8 mouse cellular contexts compared by ENCODE assay signal in genomic region chr6:83427968-83428731, GRCm38 (mm10). TPM values are rescaled to one million over a fixed set of nuclear protein-coding genes. Genes with fewer than 3 reads are reported as not detected.
DNase-seq lines count a peak whose midpoint lies in the region; ATAC-seq and TF ChIP-seq lines count a peak whose summit lies in the region.

No protein-coding gene starts in this region.

- ATAC-seq in kidney, embryonic 14.5 days (ENCODE audit: low FRiP score, low TSS enrichment): no peak
- ATAC-seq in forebrain, embryonic 11.5 days (replicated peaks; ENCODE audit: low FRiP score): peak; percentile 14

- H3K4me1 ChIP-seq in kidney, adult 2 months (ENCODE audit: control insufficient read depth, insufficient read depth, low read length): peaks cover 28% of the 10 kb centered on the region
- peaks cover 14% of the 10 kb centered on the region; the same call in 1 of the 2 replicates for H3K4me1 ChIP-seq in kidney, embryonic 14.5 days (ENCODE audit: control insufficient read depth, insufficient read depth, low read length)
- H3K4me1 ChIP-seq in forebrain, embryonic 11.5 days (replicated peaks; ENCODE audit: control insufficient read depth, insufficient read depth, low read length): peaks cover 14% of the 10 kb centered on the region
- H3K4me1 ChIP-seq in hindbrain, embryonic 10.5 days (replicated peaks): peaks cover 64% of the 10 kb centered on the region

- no peak overlapping the region for H3K4me2 ChIP-seq in kidney, embryonic 14.5 days (replicated peaks; ENCODE audit: low read depth, low read length)
- H3K4me2 ChIP-seq in forebrain, embryonic 11.5 days (ENCODE audit: low read depth, low read length, severe bottlenecking): no peak overlapping the region

- no peaks in the 10 kb centered on the region for H3K9me3 ChIP-seq in kidney, embryonic 14.5 days (ENCODE audit: control insufficient read depth, low read length)
- H3K9me3 ChIP-seq in forebrain, embryonic 11.5 days (ENCODE audit: control insufficient read depth, low read length): no peaks in the 10 kb centered on the region
- H3K9me3 ChIP-seq in hindbrain, embryonic 10.5 days: no peaks in the 10 kb centered on the region

- no peak overlapping the region for H3K27ac ChIP-seq in kidney, adult 2 months (ENCODE audit: insufficient read depth, low read depth, low read length)
- H3K27ac ChIP-seq in kidney, embryonic 14.5 days (ENCODE audit: low read depth, low read length): no peak overlapping the region; the same call in 1 of the 2 replicates
- peak overlapping the region; percentile 18; the same call in 1 of the 2 replicates for H3K27ac ChIP-seq in forebrain, embryonic 11.5 days (ENCODE audit: low read depth, low read length)
- peak overlapping the region; percentile 70 for H3K27ac ChIP-seq in hindbrain, embryonic 10.5 days

- no peaks in the 10 kb centered on the region for H3K27me3 ChIP-seq in kidney, adult 2 months (replicated peaks; ENCODE audit: control insufficient read depth, insufficient read depth, low read length)
- no peaks in the 10 kb centered on the region for H3K27me3 ChIP-seq in kidney, embryonic 14.5 days (ENCODE audit: control insufficient read depth, insufficient read depth, low read length)
- no peaks in the 10 kb centered on the region for H3K27me3 ChIP-seq in forebrain, embryonic 11.5 days (ENCODE audit: control insufficient read depth, insufficient read depth, low read length)
- no peaks in the 10 kb centered on the region for H3K27me3 ChIP-seq in hindbrain, embryonic 10.5 days (ENCODE audit: insufficient read depth, poor library complexity, severe bottlenecking)

- no peak overlapping the region for H3K9ac ChIP-seq in kidney, embryonic 14.5 days (ENCODE audit: low read depth, low read length)
- H3K9ac ChIP-seq in forebrain, embryonic 11.5 days (ENCODE audit: low read length): peak overlapping the region; percentile 3; the same call in 1 of the 2 replicates

- no peak for TF ChIP-seq CTCF in kidney, adult 2 months (conservative IDR thresholded peaks at IDR 0.05; ENCODE audit: insufficient read depth, insufficient read length, low read depth, low read length)

- 39% methylated on average over 5 of the region's 5 CpGs for WGBS in kidney, adult 2 months
- 62% methylated on average over 5 of the region's 5 CpGs for WGBS in kidney, embryonic 14.5 days
- WGBS in forebrain, embryonic 11.5 days: 68% methylated on average over 5 of the region's 5 CpGs
- WGBS in hindbrain, embryonic 10.5 days: 64% methylated on average over 5 of the region's 5 CpGs

- peak; percentile 44 for DNase-seq in kidney, adult 2 months
- DNase-seq in adrenal gland, postnatal 25 days: peak; percentile 51
- DNase-seq in forebrain, embryonic 11.5 days (ENCODE audit: low spot score): peak; percentile 51
- DNase-seq in hindbrain, embryonic 10.5 days (ENCODE audit: low spot score): no peak
- DNase-seq in left cerebral cortex, adult 11 months (ENCODE audit: low spot score): peak; percentile 27
- DNase-seq in naive thymus-derived CD4-positive, alpha-beta T cell, adult 2 months (ENCODE audit: low read depth): peak; percentile 63
- no peak for DNase-seq in natural killer cell, adult 2 months (ENCODE audit: low spot score in 2 of 2)

- no peak overlapping the region for H3K4me3 ChIP-seq in kidney, adult 2 months (ENCODE audit: insufficient read depth, low read depth, low read length)
- H3K4me3 ChIP-seq in kidney, embryonic 14.5 days (ENCODE audit: low read length): no peak overlapping the region
- no peak overlapping the region for H3K4me3 ChIP-seq in forebrain, embryonic 11.5 days (ENCODE audit: low read depth, low read length)
- H3K4me3 ChIP-seq in hindbrain, embryonic 10.5 days: no peak overlapping the region

- no peaks in the 10 kb centered on the region for H3K36me3 ChIP-seq in kidney, adult 2 months (ENCODE audit: control insufficient read depth, insufficient read depth, low read length)
- peaks cover 41% of the 10 kb centered on the region for H3K36me3 ChIP-seq in kidney, embryonic 14.5 days (ENCODE audit: control insufficient read depth, insufficient read depth, low read length)
- H3K36me3 ChIP-seq in forebrain, embryonic 11.5 days (ENCODE audit: control insufficient read depth, insufficient read depth, low read length): no peaks in the 10 kb centered on the region; the same call in 1 of the 2 replicates
- peaks cover 68% of the 10 kb centered on the region for H3K36me3 ChIP-seq in hindbrain, embryonic 10.5 days

- TF ChIP-seq POLR2A in kidney, adult 2 months (IDR thresholded peaks at IDR 0.05; ENCODE audit: low read depth, low read length): no peak

RNA-seq across cellular contexts. Expression of gene Tet3, which starts 30.7 kb away (rescaled TPM):
- 7.1 and 8.0 TPM in 2 replicates for polyA plus RNA-seq in kidney, adult 2 months (2012; rRNA removed)
- 48.6 and 54.9 TPM in 2 replicates for polyA plus RNA-seq in kidney, embryonic 14.5 days (2014; fragmentation: Nextera tagmentation; extraction: Ambion mirVana)
- 38.5 and 52.6 TPM in 2 replicates for total RNA-seq in adrenal gland, postnatal 25 days (2021)
- polyA plus RNA-seq in forebrain, embryonic 11.5 days (2014; fragmentation: Nextera tagmentation; extraction: Ambion mirVana): 49.9 and 56.0 TPM in 2 replicates
- 51.1 and 56.5 TPM in 2 replicates for polyA plus RNA-seq in hindbrain, embryonic 10.5 days (2016; fragmentation: Nextera tagmentation; extraction: Ambion mirVana)

Comparison
In these comparisons a context has a peak if more than half of its experiments do, and no peak if none do; other contexts are left out.
1. DNase-seq: peak in kidney, adult 2 months (single experiment), adrenal gland, postnatal 25 days (single experiment), forebrain, embryonic 11.5 days (single experiment), left cerebral cortex, adult 11 months (single experiment) and naive thymus-derived CD4-positive, alpha-beta T cell, adult 2 months (single experiment); none in hindbrain, embryonic 10.5 days (single experiment) and natural killer cell, adult 2 months (0 of 2).
2. H3K27ac ChIP-seq: peak in forebrain, embryonic 11.5 days (single experiment) and hindbrain, embryonic 10.5 days (single experiment); none in kidney, adult 2 months (single experiment) and kidney, embryonic 14.5 days (single experiment).